Mouse (Mus musculus) brain, embryonic 14.5 days (tissue): ENCODE measurements around the gene Nfkbie. TPM values are rescaled to one million over a fixed set of nuclear protein-coding genes. Genes with fewer than 3 reads are reported as not detected.

Experiments
- DNase-seq: peaks from one replicate; pipeline ENCODE4 v3.0.0-alpha.2; 2011; ENCODE audit warnings: low read depth
- CTCF ChIP-seq: fragments of 200-500 bp; IDR thresholded peaks from 2 replicates; pipeline ENCODE4 v1.5.1; 2012; ENCODE audit warnings: inconsistent platforms, mild to moderate bottlenecking, moderate library complexity, borderline replicate concordance; ENCODE audit not compliant: insufficient read depth, insufficient read length; ENCODE audit errors: extremely low read depth
- POLR2A ChIP-seq: fragments of 200-500 bp; IDR thresholded peaks from 2 replicates; pipeline ENCODE4 v1.6.1; 2012; ENCODE audit warnings: mild to moderate bottlenecking, inconsistent platforms, borderline replicate concordance; ENCODE audit not compliant: poor library complexity, insufficient read depth, insufficient read length, severe bottlenecking; ENCODE audit errors: extremely low read depth
- polyA plus RNA-seq: library from polyadenylated mRNA; depleted of rRNA; stranded (reverse); fragments of >200 nt; gene quantifications from 2 replicates; pipeline ENCODE4 v1.2.3, GENCODE M21; 2012

Nfkbie gene
- polyA plus RNA-seq, 1 experiment, result 3.4 TPM

DNA sequence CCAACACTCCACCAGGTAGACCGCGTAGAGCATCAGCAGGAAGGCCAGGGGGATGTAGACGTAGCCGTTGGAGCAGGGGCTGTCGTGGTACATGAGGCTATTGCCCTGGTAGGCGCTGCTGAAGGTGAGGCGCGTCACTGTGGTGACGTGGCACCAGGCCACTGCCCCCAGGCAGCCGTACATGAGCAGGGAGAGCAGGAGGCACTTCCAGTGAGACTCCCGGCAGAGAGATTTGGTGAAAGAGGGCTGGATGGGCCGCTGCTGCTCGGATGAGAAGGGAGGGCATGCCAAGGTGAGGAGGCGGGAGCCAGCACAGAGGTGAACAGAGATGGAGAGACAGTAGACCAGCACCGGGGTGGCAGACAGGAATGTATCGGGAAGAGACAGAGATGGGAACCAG is 8.6 kb upstream of the Nfkbie start:
- no peak for DNase-seq
- TF ChIP-seq POLR2A (no peak), CTCF (no peak)

- TF ChIP-seq CTCF (no peak), POLR2A (no peak)
- no peak for DNase-seq
Observed at GRCm38 (mm10) chr17:45547461-45548190, 7.9 kb upstream of the Nfkbie start.

DNA sequence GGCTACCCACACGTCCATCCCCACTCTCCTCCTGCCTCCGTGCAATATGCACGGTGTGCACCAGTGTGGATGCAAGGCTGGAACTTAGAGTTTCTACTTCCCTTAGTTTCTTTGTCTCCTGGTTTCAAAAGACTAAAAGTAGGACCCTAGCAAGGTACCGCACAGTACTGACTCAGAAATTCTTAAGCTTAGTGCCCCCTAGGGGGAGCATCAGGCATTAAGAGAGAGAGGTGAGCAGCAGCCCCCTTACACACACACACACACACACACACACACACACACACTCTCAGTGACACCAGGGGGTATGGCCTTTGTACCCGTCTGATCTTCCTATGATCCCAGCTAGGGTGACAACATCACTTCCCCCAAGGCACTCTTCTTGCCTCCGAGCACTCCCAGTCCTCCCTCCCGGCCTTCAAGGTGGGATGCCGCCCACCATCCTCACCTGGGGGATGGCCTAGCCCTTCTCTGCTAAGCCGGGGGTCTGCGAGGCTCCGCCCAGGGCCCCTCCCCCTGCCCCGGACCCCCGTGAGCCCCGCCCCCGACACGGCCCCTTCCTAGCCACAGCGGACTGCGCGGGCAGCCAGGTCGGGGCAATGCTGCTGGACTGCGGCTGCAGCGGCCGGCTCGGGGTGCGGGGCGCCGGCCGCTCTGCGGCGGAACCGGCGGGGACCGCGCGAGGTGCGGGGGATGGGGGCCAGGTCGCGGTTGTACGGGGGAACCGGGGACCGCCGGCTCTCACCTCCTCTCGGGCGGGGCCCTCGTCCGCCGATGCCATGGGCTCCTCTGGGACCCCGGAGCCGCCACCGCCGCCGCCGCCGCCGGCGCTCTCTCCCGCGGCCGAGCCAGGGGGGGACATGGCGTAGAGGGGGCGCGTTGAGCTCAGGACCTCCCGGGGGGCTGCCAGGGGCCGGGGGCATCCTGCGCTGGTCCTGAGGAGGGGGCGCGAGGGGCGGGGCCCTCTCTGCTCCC is 6.7 kb upstream of the Nfkbie start:
- peak; percentile 90 for DNase-seq
- peak; percentile 59 for TF ChIP-seq POLR2A
- peak; percentile 43; the same call in 1 of the 2 replicates for TF ChIP-seq CTCF

- DNase-seq, result peak; percentile 92
- TF ChIP-seq CTCF (no peak), POLR2A (peak; percentile 77)
Observed at GRCm38 (mm10) chr17:45549617-45550181, 5.8 kb upstream of the Nfkbie start, which contains the start of gene Tmem151b. Tmem151b (minus strand) TSS chr17:45549677.

DNA sequence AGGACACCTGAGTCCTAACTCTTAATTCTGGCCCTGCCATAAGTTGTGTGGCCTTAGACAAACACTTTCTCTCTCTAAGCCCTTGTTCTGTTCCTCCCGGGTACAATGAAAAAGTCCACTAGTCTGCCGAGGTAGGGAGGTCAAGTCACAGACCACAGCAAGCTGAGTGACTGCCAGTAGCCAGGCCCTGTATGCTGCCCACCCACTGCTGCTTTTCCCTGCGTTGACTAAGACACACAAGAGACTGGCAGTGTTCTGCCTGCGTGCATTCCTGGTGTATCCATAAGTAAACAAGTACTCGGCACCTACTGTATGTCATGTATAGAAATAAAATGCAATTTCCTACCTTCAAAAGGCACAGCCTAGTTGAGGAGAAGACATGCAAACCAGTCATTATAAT is 5.2 kb upstream of the Nfkbie start:
- no peak for DNase-seq
- TF ChIP-seq POLR2A (no peak), CTCF (no peak)

DNA sequence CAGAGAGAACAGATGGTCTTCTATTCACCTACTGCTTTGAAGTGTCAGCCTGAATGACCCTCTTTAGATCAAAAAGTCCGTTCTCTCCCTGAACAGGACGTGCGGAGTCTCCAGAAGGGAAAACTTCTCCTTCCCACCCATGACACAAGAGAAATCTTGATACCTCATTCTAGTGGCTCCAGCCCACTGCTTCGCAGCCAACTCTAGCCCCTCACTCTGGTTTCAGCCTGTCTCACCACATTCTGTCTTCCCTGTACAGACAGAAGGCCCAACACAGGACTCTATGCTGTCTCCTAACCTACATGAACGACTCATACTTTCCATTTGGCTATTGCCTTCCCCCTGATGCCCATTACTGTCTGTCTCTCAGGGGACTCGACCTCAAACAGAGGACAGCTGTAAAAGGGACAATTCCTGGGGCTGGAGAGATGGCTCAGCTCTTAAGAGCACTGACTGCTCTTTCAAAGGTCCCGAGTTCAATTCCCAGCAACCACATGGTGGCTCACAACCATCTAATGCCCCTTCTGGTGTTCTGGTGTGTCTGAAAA is 4.2 kb upstream of the Nfkbie start:
- DNase-seq, result no peak
- TF ChIP-seq POLR2A, result no peak
- TF ChIP-seq CTCF, result no peak

- TF ChIP-seq CTCF (peak; percentile 93), POLR2A (no peak)
- peak; percentile 84 for DNase-seq
Observed at GRCm38 (mm10) chr17:45551816-45552451, 3.6 kb upstream of the Nfkbie start.

DNA sequence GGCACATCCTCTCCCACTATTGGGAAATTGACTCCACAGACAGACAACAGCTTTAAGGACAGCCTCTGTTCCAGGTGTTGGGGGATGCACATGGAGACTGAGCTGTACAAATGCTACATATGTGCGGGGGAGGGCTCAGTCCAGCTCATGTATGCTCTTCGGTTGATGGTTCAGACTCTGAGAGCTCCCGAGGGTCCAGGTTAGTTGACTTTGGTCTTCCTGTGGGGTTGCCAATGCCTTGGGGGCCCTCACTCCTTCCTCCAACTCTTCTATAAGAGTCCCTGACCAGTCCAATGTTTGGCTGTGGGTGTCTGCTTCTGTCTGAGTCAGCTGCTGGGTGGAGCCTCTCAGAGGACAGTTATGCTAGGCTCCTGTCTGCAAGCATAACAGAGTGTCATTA is 2.4 kb upstream of the Nfkbie start:
- no peak for DNase-seq
- TF ChIP-seq CTCF (no peak), POLR2A (no peak)

DNA sequence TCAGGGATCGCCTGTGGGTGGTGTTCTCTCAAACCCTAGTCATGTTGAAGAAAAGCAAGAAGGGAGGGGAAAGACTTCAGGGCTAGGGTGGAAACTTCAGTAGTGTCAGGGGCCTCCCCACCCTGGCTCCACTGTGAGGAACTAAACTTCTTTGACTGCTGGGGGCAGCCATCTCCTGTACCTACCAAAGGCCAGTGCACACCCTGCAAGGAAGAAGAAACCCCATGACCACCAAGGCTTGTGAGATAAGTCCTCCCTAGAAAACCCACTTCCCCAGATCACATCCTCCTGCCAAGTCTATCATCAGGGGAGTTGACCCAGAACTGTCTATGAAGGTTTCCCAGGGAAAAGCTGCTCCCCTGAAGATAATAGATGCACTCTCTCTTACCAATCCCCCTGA is 1.1 kb upstream of the Nfkbie start:
- no peak for DNase-seq
- TF ChIP-seq CTCF, result no peak
- no peak for TF ChIP-seq POLR2A

- DNase-seq, result no peak
- TF ChIP-seq CTCF, result no peak
Observed at GRCm38 (mm10) chr17:45556107-45556489, 595 bp downstream of the Nfkbie start.
